Mouse (Mus musculus) ZHBTc4 (cell line): ENCODE measurements around the gene Il9.

Experiments
- DNase-seq: peaks from one replicate; pipeline ENCODE4 v3.0.0-alpha.2; 2011; ENCODE audit warnings: low read depth, low spot score

Gene Il9

DNA sequence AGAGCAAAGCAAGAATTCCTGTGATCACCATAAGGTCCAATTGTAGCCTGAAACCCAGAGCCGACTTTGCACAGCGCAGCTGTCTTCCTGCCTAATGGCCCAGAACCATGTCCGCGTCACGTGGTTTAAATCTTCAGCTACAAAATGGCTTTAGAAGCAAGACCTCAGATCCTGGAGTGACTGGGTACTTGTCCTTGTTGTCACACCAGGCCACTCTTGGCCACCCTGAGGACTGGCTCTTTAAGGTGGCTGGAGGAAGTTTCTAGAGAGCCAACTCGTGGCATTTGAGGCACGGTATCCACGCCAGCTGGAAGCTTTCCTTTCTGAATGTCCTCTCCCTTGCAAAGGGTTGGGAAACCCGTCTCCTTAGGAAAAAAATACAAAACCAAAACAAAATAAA is 10.1 kb downstream of the Il9 start:
- DNase-seq = no peak

GRCm38 (mm10) chr13:56471211-56471610 is 10.8 kb downstream of the Il9 start:
- no peak for DNase-seq

GRCm38 (mm10) chr13:56468536-56468935 is 13.5 kb downstream of the Il9 start:
- no peak for DNase-seq

- no peak for DNase-seq
These were observed 14.3 kb downstream of the Il9 start for GRCm38 (mm10) chr13:56467786-56468185.

DNA sequence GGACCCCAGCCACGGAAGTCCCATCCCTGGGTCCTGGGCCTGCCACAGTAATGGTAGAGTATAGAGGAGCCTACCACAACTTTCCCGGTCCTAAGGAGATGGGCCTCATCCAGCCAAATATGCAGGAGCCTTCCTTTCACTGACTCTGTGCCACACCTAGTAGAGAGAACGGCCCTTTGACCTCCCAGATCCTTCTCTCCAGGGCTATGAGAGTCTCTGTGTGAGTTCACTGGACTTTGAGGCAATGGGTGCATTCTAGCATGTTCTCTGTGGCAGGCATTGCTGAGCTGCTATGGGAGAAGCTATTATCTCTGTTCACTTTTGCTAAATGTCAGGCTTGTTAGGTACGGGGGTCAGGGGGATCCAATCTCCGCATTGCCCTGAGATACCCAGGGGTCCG is 18.3 kb downstream of the Il9 start:
- DNase-seq = no peak

DNA sequence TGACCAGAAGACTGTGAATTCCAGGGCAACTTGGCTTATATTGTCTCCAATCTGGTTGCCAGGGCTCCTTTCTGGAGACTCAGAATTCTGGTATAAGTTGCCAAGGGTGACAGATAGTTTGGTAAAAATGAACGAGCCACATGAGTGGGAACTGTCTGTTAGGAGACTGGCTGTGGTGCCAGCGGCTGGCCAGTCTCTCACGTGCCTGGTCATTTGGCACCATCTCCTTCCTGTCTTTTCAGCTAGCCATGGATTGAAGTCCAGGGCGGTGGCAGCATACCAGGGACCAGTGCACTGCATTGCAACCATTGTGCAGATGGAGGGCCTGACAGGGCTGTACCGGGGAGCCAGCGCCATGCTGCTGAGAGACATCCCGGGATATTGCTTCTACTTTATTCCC is 18.8 kb downstream of the Il9 start:
- no peak for DNase-seq

GRCm38 (mm10) chr13:56462791-56463190 is 19.3 kb downstream of the Il9 start:
- DNase-seq = no peak

DNA sequence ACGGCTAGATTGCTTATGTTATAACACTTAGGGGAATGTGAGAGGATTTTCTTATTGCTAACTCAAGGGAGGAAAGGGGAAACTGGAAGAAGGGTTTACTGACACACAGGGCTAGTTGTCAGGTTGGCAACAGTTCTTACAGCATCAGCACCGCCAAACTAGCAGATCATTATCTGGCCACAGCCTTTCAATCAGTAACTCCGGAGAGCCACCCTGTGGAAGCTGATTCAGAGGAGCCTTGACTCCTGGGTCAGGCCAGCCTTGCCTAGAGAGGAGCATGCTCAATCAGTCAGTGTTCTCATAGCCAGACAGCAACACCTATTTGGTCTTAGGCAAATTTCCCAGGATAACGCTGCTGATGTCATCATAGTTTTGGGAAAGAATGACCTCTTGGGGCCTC is 20.6 kb downstream of the Il9 start:
- no peak for DNase-seq

GRCm38 (mm10) chr13:56458001-56458400 is 24.0 kb downstream of the Il9 start:
- no peak for DNase-seq

- no peak for DNase-seq
These were observed 32.0 kb downstream of the Il9 start for GRCm38 (mm10) chr13:56450035-56450434.

DNA sequence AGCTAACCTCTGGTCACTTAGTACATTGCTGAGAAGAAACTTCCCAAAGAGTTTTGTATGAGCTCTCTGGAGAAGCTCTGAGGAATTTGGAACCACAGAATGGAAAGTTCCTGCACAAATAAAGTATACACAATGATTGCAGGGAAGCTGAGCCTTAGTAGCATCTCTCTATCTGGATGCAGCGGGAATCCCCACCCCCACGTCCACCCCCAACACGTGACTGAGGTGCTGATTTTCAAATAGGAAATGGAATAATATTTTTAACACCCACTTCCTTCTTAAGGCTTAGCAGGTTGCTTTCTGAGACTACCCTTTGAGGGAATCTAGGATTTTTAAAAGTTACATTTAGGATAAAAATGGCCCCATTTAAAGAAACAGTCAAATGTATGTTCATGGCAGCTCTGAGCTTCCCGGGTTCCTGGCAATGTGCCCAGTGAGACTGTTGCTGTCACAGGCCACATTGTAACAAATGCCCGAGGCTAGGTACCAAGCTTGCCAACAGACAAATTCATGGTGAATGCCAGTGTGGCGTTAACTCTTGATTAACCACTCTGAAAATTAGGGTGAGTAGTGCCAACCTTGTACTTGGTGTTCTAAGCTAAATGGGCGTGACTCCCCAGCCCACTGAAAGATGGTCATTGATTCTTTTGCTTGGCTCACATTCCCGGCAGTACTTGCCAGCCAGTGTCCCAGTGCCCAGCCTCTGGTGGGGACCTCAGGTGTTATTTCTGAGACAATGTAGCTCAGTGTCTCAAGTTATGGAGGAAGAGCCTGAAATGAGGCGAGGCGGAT is 32.6 kb downstream of the Il9 start:
- DNase-seq = no peak

GRCm38 (mm10) chr13:56444996-56445395 is 37.0 kb downstream of the Il9 start:
- no peak for DNase-seq

DNA sequence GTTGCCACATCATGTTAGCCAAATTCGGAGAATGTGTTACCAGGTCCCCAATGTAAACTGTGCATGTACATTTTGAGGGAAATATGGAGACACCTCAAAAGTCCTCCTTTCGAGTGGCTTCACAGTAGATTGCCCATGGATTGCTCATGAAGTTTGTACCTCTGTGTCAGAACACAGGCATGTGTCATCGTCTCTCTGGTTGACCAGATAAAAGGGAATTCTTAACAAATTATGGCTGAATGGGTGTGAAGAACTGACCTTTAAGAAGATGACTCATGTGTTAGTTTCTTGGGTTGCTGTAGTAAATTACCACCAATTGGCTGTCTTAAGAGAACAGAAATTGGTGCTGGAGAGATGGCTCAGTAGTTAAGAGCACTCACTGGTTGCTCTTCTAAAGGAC is 37.9 kb downstream of the Il9 start:
- DNase-seq = no peak

GRCm38 (mm10) chr13:56443411-56443810 is 38.6 kb downstream of the Il9 start:
- DNase-seq = no peak

GRCm38 (mm10) chr13:56438211-56439075 is 43.6 kb downstream of the Il9 start, which contains the start of gene Slc25a48:
TSS of gene Slc25a48 (plus strand) at chr13:56438355.
- peak; percentile 74 for DNase-seq

- DNase-seq = no peak
These were observed 46.3 kb downstream of the Il9 start for GRCm38 (mm10) chr13:56435615-56436287.

DNA sequence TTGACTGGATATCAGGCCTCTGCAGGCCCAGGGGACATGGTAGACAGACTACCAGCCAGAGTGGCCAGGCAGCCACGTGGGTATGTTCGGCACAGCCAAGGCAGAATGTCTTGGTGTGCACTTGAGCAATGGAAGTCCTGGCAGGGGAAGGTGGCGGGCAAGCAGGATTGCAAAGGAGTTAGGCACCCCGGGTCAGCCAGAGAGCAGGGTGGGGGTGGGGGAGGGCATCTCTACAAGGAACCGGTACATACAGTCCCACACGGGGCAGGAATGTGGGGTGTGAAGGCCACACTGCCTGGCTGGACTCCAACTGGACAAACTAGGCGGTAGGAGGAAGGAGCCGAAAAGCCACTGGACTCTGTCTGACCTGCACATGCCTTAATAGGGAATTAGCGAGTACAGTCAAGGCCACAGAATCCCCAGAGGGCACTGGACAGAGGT is 47.7 kb downstream of the Il9 start:
- DNase-seq = no peak

DNA sequence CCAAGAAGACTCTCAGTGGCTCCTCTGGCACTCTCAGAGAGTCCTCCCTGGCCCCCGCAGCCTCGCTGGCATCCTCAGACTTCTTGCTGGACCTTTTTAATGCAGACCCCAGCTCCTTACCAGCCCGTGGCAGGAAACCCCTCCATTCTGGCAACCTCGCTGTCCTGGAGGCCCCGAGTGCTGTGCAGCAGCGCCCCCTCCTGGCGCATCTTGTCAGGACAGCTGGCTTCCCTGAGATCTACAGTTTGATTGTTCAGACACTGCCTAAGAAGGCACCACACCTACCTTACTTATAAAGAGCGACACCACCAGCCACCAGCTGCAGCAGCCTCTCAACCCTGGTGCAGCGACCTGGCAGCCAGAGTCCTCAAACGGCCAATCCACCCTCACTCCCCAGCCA is 48.6 kb downstream of the Il9 start:
- DNase-seq = peak; percentile 94

GRCm38 (mm10) chr13:56432496-56432895 is 49.5 kb downstream of the Il9 start:
- peak; percentile 10 for DNase-seq
